Mouse (Mus musculus): ENCODE results near the gene Fry. TPM values are rescaled to one million over a fixed set of nuclear protein-coding genes. Genes with fewer than 3 reads are reported as not detected.

Fry gene
- total and polyA plus RNA-seq, 3 experiments: 1.9 to 2.3 TPM; not detected in 1

GRCm38 (mm10) chr5:150196881-150197311 is 78.5 kb downstream of the Fry start (continued):
- no peak for TF ChIP-seq POLR2AphosphoS5 (IDR thresholded peaks at IDR 0.05; ENCODE audit: borderline replicate concordance, low read depth, low read length)
- no peak for TF ChIP-seq TBP (IDR thresholded peaks at IDR 0.05; ENCODE audit: low read depth, low read length)

GRCm38 (mm10) chr5:150206749-150207148 is 88.3 kb downstream of the Fry start:
- TF ChIP-seq UBTF (IDR thresholded peaks at IDR 0.05; ENCODE audit: borderline replicate concordance, insufficient read depth, low read depth, low read length) (no peak), CTCF (IDR thresholded peaks at IDR 0.05 in 2 of 3, conservative IDR thresholded peaks at IDR 0.05 in 1 of 3; ENCODE audit: control insufficient read depth in 1 of 3, insufficient read depth in 1 of 3, low read depth in 2 of 3, low read length in 3 of 3, poor library complexity in 1 of 3, severe bottlenecking in 1 of 3) (peak; percentile 21 to 33 (median 22); a peak in 3 of 6 replicates), SMC3 (IDR thresholded peaks at IDR 0.05; ENCODE audit: low read depth, low read length) (0 out of 2 replicates have a peak, but pooled peaks have one; percentile 16)
- Histone ChIP-seq H3K79me2 (ENCODE audit: control insufficient read depth, insufficient read depth, low read length, poor library complexity) (no peaks in the 10 kb centered on the region), H3K27me3 (ENCODE audit: control insufficient read depth in 1 of 2, insufficient read depth in 2 of 2, low read length in 2 of 2) (no peaks in the 10 kb centered on the region), H3K36me3 (ENCODE audit: control insufficient read depth in 1 of 2, insufficient read depth in 2 of 2, low read length in 2 of 2) (no peaks in the 10 kb centered on the region), H3K9me3 (replicated peaks; ENCODE audit: insufficient read depth, low read length) (no peaks in the 10 kb centered on the region), H3K27ac (ENCODE audit: control insufficient read depth, low read depth, low read length) (no peak overlapping the region), H3K4me1 (ENCODE audit: control insufficient read depth in 1 of 2, insufficient read depth in 2 of 2, low read length in 2 of 2) (no peaks in the 10 kb centered on the region), H3K9ac (ENCODE audit: control insufficient read depth, low read depth, low read length, poor library complexity, severe bottlenecking) (no peak overlapping the region), H3K4me3 (ENCODE audit: control insufficient read depth in 1 of 2, insufficient read depth in 1 of 2, low read depth in 2 of 2, low read length in 2 of 2) (no peak overlapping the region)
- no peak for DNase-seq (ENCODE audit: low read depth, low spot score)

DNA sequence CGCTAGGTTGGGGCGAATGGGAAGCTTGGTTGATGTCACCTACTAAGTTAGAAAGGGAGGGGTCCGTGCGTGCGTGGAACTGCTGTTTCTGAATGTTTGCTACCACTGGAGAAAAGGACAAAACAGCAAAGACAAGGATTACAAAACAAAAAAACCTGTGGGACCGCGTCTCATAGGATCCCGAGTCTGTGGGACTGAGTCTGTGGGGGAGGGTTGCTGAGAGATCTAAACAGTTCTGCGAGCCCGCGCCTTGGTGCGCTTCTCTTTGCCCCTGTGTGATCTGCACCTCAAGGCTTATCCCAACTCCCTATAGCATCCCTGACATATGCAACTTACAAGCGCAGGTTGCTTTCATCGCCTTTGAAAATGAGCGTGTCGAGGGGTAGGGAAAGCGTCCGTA is 89.2 kb downstream of the Fry start:
- TF ChIP-seq NELFE (IDR thresholded peaks at IDR 0.05; ENCODE audit: low read depth, low read length) (no peak), CHD1 (IDR thresholded peaks at IDR 0.05; ENCODE audit: low read depth, low read length) (no peak), ZC3H11A (IDR thresholded peaks at IDR 0.05; ENCODE audit: low read depth, low read length) (no peak), ETS1 (IDR thresholded peaks at IDR 0.05; ENCODE audit: low read depth, low read length) (no peak), NRF1 (IDR thresholded peaks at IDR 0.05; ENCODE audit: insufficient read depth, low read depth, low read length, poor library complexity, severe bottlenecking) (no peak), MAZ (IDR thresholded peaks at IDR 0.05; ENCODE audit: low read depth, low read length) (no peak), USF2 (IDR thresholded peaks at IDR 0.05; ENCODE audit: borderline replicate concordance in 1 of 2, insufficient read depth in 1 of 2, low read depth in 1 of 2, low read length in 2 of 2) (no peak), RCOR1 (IDR thresholded peaks at IDR 0.05; ENCODE audit: low read depth, low read length) (no peak), ELF1 (IDR thresholded peaks at IDR 0.05; ENCODE audit: low read depth, low read length) (no peak), MXI1 (IDR thresholded peaks at IDR 0.05; ENCODE audit: low read depth, low read length) (no peak), MAX (IDR thresholded peaks at IDR 0.05; ENCODE audit: low read length) (no peak), BHLHE40 (IDR thresholded peaks at IDR 0.05; ENCODE audit: borderline replicate concordance, low read depth, low read length) (no peak), GABPA (IDR thresholded peaks at IDR 0.05; ENCODE audit: low read depth, low read length) (no peak), GATA1 (IDR thresholded peaks at IDR 0.05; ENCODE audit: low read depth, low read length) (no peak), TAL1 (IDR thresholded peaks at IDR 0.05; ENCODE audit: low read length) (no peak), JUND (IDR thresholded peaks at IDR 0.05; ENCODE audit: low read depth, low read length) (no peak)
- H3K27ac ChIP-seq (ENCODE audit: control insufficient read depth, low read depth, low read length): no peak overlapping the region
- H3K79me2 ChIP-seq (ENCODE audit: control insufficient read depth, insufficient read depth, low read length, poor library complexity): no peaks in the 10 kb centered on the region
- H3K4me1 ChIP-seq (ENCODE audit: control insufficient read depth in 1 of 2, insufficient read depth in 2 of 2, low read length in 2 of 2): no peaks in the 10 kb centered on the region
- H3K36me3 ChIP-seq (ENCODE audit: control insufficient read depth in 1 of 2, insufficient read depth in 2 of 2, low read length in 2 of 2): no peaks in the 10 kb centered on the region
- DNase-seq (ENCODE audit: low read depth, low spot score): no peak
- no peaks in the 10 kb centered on the region for H3K9me3 ChIP-seq (replicated peaks; ENCODE audit: insufficient read depth, low read length)
- H3K4me3 ChIP-seq (ENCODE audit: control insufficient read depth in 1 of 2, insufficient read depth in 1 of 2, low read depth in 2 of 2, low read length in 2 of 2): no peak overlapping the region
- H3K27me3 ChIP-seq (ENCODE audit: control insufficient read depth in 1 of 2, insufficient read depth in 2 of 2, low read length in 2 of 2): no peaks in the 10 kb centered on the region
- no peak overlapping the region for H3K9ac ChIP-seq (ENCODE audit: control insufficient read depth, low read depth, low read length, poor library complexity, severe bottlenecking)
